Mouse (Mus musculus) heart, postnatal 0 days (tissue): ENCODE results near the gene Meltf.
A peak's percentile ranks its signal among the peaks of the same experiment; 100 is the strongest.

Experiments
- CTCF ChIP-seq: IDR thresholded peaks from 2 replicates; pipeline ENCODE4 v1.5.1; 2016; ENCODE audit warnings: antibody characterized with exemption, control low read depth, low read depth
- EP300 ChIP-seq: IDR thresholded peaks from 2 replicates; pipeline ENCODE4 v1.6.1; 2016; ENCODE audit warnings: antibody characterized with exemption, low read depth

GRCm38 (mm10) chr16:31943980-31944379, 65.4 kb downstream of the Meltf start:
- peak; percentile 68 for TF ChIP-seq CTCF
- TF ChIP-seq EP300, result no peak
